Mouse (Mus musculus): ENCODE measurements at regions not wholly inside any gene's neighbourhood (a gene's known extent, or its start where the extent isn't known, plus 50 kb on each side); places are given as distances from the start of the nearest gene placed in this dataset.

DNA sequence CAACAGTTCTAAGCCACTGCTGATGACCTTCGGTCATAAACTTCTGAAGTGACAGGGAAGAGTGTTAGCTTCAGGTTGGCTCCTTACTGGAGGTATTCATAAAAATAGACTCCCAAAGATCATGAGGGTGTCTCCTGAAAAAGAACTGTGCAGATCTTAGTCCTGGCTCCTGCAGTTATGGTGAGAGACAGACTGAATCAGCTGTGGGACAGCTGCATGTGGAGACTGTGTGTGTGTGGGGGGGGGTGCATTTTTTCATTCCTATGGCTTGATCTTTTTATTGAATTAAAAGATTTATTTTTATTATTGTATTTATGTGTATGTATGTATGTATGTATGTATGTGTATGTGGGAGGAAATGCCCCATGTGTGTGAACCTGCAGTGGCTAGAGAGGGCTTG, 149.9 kb upstream of the Trib2 start:
- no peaks in the 10 kb centered on the region for H3K27me3 ChIP-seq (ENCODE audit: insufficient read depth, low read length)
- no peaks in the 10 kb centered on the region for H3K9me3 ChIP-seq (ENCODE audit: low read length)
- no peak overlapping the region for H3K9ac ChIP-seq (replicated peaks)
- no peak overlapping the region for H3K27ac ChIP-seq (ENCODE audit: low read depth)
- TF ChIP-seq CTCF (IDR thresholded peaks at IDR 0.05; ENCODE audit: low read depth) = no peak
- TF ChIP-seq EP300 (IDR thresholded peaks at IDR 0.05; ENCODE audit: low read depth) = no peak
- DNase-seq (no peak), ATAC-seq (no peak)
- H3K4me3 ChIP-seq (ENCODE audit: low read depth, low read length) = no peak overlapping the region
- H3K4me1 ChIP-seq (ENCODE audit: insufficient read depth) = no peaks in the 10 kb centered on the region
- 71% methylated on average over 1 of the region's 1 CpGs for WGBS (ENCODE audit: insufficient replicate concordance)
- no peaks in the 10 kb centered on the region for H3K36me3 ChIP-seq (replicated peaks; ENCODE audit: insufficient read depth, low read length)
- H3K4me2 ChIP-seq (ENCODE audit: low read depth, low read length) = no peak overlapping the region

DNA sequence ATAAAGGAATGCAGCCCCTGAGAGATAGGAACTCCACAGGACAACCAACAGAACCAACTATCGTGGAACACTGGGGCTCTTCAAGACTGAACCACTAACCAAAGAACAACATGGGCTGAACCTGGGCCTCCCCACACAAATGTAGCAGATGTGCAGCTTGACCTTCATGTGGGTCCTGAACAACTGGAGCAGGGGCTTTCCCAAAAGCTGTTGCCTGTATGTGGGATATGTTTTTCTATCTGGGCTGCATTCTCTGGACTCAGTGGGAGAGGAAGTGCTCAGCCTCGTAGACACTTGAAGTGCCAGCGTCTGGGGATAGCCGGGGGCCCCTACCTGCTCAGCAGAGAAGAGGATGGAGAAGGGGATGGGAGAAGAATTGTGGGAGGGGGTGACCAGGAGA, 149.2 kb upstream of the Trib2 start:
- no peaks in the 10 kb centered on the region for H3K36me3 ChIP-seq (replicated peaks; ENCODE audit: insufficient read depth, low read length)
- TF ChIP-seq EP300 (IDR thresholded peaks at IDR 0.05; ENCODE audit: low read depth) = no peak
- WGBS (ENCODE audit: insufficient replicate concordance) = 65% methylated on average over 4 of the region's 4 CpGs
- DNase-seq (no peak), ATAC-seq (no peak)
- H3K9ac ChIP-seq (replicated peaks) = no peak overlapping the region
- no peaks in the 10 kb centered on the region for H3K27me3 ChIP-seq (ENCODE audit: insufficient read depth, low read length)
- H3K4me1 ChIP-seq (ENCODE audit: insufficient read depth) = no peaks in the 10 kb centered on the region
- no peak overlapping the region for H3K4me2 ChIP-seq (ENCODE audit: low read depth, low read length)
- H3K9me3 ChIP-seq (ENCODE audit: low read length) = no peaks in the 10 kb centered on the region
- H3K27ac ChIP-seq (ENCODE audit: low read depth) = no peak overlapping the region
- H3K4me3 ChIP-seq (ENCODE audit: low read depth, low read length) = no peak overlapping the region

DNA sequence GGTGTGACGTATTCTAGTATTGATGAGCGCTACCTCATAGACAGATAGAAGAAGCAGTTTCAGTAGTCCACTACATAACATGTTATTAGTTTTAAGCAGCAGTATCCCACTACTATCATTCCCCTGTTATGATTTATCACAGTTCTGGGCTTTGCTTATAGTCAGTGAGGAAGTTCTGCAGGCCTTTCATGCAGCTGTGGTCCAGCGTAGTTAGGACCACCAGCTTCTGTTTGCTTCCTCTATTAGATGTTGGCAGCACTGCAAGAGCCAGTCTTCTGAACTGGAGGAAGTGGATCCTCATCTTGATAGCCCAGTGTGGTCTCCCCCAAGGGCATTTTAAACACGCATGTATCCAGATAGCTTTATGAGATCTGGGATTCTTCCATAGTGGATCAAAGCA, 147.4 kb upstream of the Trib2 start:
- TF ChIP-seq CTCF (IDR thresholded peaks at IDR 0.05; ENCODE audit: low read depth) = no peak
- no peak for TF ChIP-seq EP300 (IDR thresholded peaks at IDR 0.05; ENCODE audit: low read depth)
- H3K4me3 ChIP-seq (ENCODE audit: low read depth, low read length) = no peak overlapping the region
- no peak overlapping the region for H3K27ac ChIP-seq (ENCODE audit: low read depth)
- H3K4me1 ChIP-seq (ENCODE audit: insufficient read depth) = no peaks in the 10 kb centered on the region
- H3K9me3 ChIP-seq (ENCODE audit: low read length) = no peaks in the 10 kb centered on the region
- no peak overlapping the region for H3K9ac ChIP-seq (replicated peaks)
- no peak overlapping the region for H3K4me2 ChIP-seq (ENCODE audit: low read depth, low read length)
- H3K27me3 ChIP-seq (ENCODE audit: insufficient read depth, low read length) = no peaks in the 10 kb centered on the region
- no peak for ATAC-seq
- no peak for DNase-seq
- WGBS (ENCODE audit: insufficient replicate concordance) = 66% methylated on average over 4 of the region's 4 CpGs
- H3K36me3 ChIP-seq (replicated peaks; ENCODE audit: insufficient read depth, low read length) = no peaks in the 10 kb centered on the region

DNA sequence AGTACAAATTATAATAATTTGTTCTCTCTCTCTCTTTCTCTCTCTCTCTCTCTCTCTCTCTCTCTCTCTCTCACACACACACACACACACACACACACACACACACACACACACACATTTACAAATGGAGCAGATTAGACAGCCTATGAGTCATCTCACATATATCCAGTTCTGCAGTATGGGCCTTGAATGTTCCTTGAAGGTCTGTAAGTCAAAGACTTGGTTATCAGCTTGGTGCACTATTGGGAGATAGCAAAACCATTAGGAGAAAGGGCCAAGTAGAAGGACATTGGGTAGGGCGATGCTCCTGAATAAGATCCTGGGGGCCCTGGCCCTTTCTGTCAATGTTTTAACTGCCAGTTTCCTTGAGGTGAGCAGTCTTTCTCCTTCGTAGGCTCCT, 145.1 kb upstream of the Trib2 start:
- no peak overlapping the region for H3K9ac ChIP-seq (replicated peaks)
- ATAC-seq (no peak), DNase-seq (no peak)
- H3K4me1 ChIP-seq (ENCODE audit: insufficient read depth) = no peaks in the 10 kb centered on the region
- TF ChIP-seq CTCF (IDR thresholded peaks at IDR 0.05; ENCODE audit: low read depth) (no peak), EP300 (IDR thresholded peaks at IDR 0.05; ENCODE audit: low read depth) (no peak)
- H3K9me3 ChIP-seq (ENCODE audit: low read length) = no peaks in the 10 kb centered on the region
- H3K36me3 ChIP-seq (replicated peaks; ENCODE audit: insufficient read depth, low read length) = no peaks in the 10 kb centered on the region
- no peak overlapping the region for H3K4me2 ChIP-seq (ENCODE audit: low read depth, low read length)
- 70% methylated on average over 2 of the region's 2 CpGs for WGBS (ENCODE audit: insufficient replicate concordance)
- no peak overlapping the region for H3K27ac ChIP-seq (ENCODE audit: low read depth)
- no peak overlapping the region for H3K4me3 ChIP-seq (ENCODE audit: low read depth, low read length)
- H3K27me3 ChIP-seq (ENCODE audit: insufficient read depth, low read length) = no peaks in the 10 kb centered on the region

DNA sequence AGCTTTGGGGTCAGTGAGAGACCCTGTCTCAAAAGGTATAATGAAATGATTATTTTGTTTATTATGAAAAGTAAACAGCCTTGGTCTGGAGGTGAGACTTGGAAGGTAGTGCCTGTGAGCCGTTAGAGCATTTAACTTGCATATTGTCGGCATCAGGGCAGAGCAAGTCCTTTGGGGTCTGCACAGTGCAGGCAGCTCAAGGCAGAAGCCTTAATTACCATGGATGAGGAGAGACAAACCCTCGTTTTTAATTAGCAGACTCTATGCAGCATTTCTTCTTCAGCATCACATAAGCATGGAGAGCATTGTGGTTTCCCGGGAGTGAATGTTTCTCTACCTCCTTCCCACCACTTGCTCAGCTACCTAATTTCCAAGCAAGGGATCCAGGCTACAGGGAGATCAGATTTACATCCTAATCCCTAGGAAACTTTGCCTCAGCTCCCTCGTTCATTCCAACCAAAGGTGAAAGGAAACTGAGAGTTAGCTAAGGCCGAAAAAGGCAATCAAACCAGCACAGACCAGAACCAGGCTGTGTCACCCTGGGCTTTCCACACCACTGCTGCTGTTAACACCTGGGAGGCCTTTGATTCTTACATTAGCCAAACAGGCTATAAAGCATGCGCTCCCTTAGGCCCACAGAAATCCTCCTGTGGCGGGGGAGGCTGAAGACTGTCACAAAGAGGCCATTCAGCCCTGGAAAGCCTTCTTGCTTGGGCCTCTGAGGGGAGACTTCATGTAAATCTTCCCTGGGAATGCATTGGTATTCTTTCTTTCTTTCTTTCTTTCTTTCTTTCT, 120.9 kb upstream of the Trib2 start:
- no peak for ATAC-seq
- Histone ChIP-seq H3K4me1 (ENCODE audit: insufficient read depth) (no peaks in the 10 kb centered on the region), H3K9ac (replicated peaks) (no peak overlapping the region), H3K4me2 (ENCODE audit: low read depth, low read length) (no peak overlapping the region), H3K27ac (ENCODE audit: low read depth) (no peak overlapping the region), H3K27me3 (ENCODE audit: insufficient read depth, low read length) (no peaks in the 10 kb centered on the region), H3K36me3 (replicated peaks; ENCODE audit: insufficient read depth, low read length) (no peaks in the 10 kb centered on the region), H3K4me3 (ENCODE audit: low read depth, low read length) (no peak overlapping the region), H3K9me3 (ENCODE audit: low read length) (no peaks in the 10 kb centered on the region)
- no peak for TF ChIP-seq CTCF (IDR thresholded peaks at IDR 0.05; ENCODE audit: low read depth)
- no peak for TF ChIP-seq EP300 (IDR thresholded peaks at IDR 0.05; ENCODE audit: low read depth)
- DNase-seq = no peak
- WGBS (ENCODE audit: insufficient replicate concordance) = 62% methylated on average over 8 of the region's 8 CpGs

DNA sequence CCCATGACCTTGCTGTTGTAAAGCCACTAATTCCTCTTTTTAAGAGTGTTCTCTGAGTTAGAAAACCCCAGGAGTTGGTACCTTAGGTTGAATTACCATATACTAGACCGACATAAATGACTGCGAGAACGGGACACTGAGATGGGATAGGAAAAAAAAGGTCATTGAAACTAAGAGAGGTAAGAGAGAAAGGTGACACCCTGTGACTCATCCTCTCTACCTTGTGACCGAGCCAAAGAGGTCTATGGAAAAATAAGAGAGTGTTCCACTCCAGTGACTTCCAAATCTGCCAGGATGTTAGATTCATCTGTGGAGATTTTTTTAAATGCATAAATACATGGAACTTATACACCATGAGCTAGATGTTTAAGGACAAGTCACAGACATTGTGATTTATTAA, 115.3 kb upstream of the Trib2 start:
- Histone ChIP-seq H3K4me1 (ENCODE audit: insufficient read depth) (no peaks in the 10 kb centered on the region), H3K27ac (ENCODE audit: low read depth) (no peak overlapping the region), H3K4me3 (ENCODE audit: low read depth, low read length) (no peak overlapping the region), H3K9me3 (ENCODE audit: low read length) (no peaks in the 10 kb centered on the region), H3K27me3 (ENCODE audit: insufficient read depth, low read length) (no peaks in the 10 kb centered on the region), H3K4me2 (ENCODE audit: low read depth, low read length) (no peak overlapping the region), H3K9ac (replicated peaks) (no peak overlapping the region), H3K36me3 (replicated peaks; ENCODE audit: insufficient read depth, low read length) (no peaks in the 10 kb centered on the region)
- DNase-seq (no peak), ATAC-seq (no peak)
- no peak for TF ChIP-seq CTCF (IDR thresholded peaks at IDR 0.05; ENCODE audit: low read depth)
- no peak for TF ChIP-seq EP300 (IDR thresholded peaks at IDR 0.05; ENCODE audit: low read depth)
- WGBS (ENCODE audit: insufficient replicate concordance) = 80% methylated on average over 4 of the region's 4 CpGs
